Mouse (Mus musculus): ENCODE measurements around the gene Cnnm2. TPM values are rescaled to one million over a fixed set of nuclear protein-coding genes. Genes with fewer than 3 reads are reported as not detected.

Gene Cnnm2
- total RNA-seq, 2 experiments from 2014 or later: 2.4 to 6.9 TPM

DNA sequence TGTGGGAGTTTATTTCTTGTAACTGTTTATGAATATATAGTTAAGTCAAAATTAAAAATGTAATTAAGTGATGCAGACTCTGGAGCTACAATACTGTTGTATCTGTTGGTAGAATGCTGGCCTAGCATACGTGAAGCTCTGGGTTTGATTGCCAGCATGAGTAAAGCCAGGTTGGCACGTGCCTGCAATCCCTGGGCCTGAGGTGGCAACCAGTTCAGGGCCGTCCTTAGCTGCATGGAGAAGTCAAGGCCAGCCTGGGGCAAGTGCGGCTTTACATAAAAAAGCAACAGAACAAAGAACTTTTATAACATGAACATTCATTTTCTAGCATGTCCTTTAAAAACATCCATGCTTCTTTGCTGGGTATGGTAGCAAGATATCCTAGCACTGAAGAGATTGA, 79.6 kb downstream of the Cnnm2 start:
- ATAC-seq (ENCODE audit: poor library complexity, severe bottlenecking): no peak

DNA sequence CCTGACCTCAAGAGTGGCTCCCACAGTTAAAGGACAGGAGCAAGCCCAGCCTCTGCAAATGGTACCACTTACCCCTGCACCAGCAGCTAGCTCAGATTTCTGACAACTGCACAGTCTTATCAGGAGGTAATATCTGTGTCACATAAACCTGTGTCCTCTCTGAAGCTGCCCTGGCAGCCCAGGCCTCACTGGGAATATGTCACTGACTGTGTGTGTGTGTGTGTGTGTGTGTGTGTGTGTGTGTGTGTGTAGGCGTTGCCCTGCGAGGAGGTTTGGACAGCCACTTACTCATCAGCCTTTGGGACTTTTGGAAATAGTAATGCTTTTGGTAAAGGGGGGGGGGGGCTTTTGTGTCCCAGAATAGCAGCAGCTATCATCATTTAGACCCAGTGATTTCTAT, 81.6 kb downstream of the Cnnm2 start:
- ATAC-seq (ENCODE audit: poor library complexity, severe bottlenecking): no peak

DNA sequence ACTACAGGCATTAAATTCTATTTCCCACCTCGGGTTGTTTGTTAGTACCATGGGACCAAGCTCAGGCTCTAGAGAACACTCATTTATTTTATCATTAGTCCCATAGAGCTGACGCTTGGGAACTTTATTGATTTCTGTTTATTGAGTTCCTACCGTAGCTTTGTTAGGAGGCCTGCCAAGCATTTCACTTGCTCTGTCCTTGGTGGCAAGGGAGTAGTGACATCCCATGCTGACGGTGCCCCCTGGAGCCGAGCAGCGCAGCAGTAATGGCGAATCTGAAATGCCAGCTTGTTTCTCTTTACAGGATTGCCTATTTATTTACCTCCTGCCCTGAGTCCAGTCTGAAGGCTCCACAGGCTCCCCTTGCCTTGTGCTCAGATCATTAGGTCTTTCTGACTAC, 84.7 kb downstream of the Cnnm2 start:
- ATAC-seq (ENCODE audit: poor library complexity, severe bottlenecking): no peak

GRCm38 (mm10) chr19:46846459-46846858, 85.1 kb downstream of the Cnnm2 start:
- ATAC-seq (ENCODE audit: poor library complexity, severe bottlenecking): no peak

DNA sequence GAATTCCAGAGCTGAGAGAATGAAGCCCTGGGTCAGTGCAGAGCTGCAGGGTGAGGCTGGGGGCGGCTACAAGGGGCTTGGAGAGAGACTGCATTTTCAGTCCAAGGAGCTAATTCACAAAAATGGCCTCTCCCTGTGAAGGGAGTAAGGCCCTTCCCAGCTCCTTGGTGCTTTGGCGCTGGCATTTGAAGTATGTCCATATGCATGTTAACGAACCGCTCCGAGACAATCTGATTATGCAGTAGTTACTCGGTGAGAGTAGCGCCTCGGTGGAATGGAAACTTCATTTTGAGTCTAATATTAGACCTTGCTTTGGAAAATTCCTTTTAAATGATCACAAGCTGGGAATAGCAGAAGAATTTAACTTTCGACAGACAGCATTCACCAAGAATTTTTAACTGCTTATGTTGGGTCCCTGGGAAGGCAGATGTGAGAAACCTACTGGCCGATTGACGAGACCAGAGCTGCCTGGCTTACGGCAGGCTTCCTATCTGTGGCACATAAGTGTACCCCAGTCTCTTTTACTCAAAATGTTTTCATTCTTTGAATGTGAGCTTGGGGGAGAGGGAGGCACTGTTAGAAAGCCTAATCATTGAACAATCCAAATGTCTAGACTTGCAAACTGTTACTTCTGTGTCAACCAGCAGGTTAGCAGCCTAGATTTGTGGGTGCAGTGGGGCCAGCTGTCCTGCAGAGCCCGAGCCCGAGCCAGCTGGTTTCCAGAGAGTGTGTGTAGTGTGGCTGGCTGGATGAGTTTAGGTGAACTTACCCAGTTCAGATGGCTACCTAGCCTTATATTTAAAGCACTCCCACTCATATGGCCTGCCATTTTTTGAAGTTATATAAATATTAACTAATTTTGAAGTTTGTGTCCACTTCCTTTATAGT, 87.2 kb downstream of the Cnnm2 start:
- no peak for ATAC-seq (ENCODE audit: poor library complexity, severe bottlenecking)

- peak; percentile 21; the same call in 1 of the 2 replicates for ATAC-seq (ENCODE audit: poor library complexity, severe bottlenecking)
Measured at GRCm38 (mm10) chr19:46849443-46849997, 88.1 kb downstream of the Cnnm2 start.

DNA sequence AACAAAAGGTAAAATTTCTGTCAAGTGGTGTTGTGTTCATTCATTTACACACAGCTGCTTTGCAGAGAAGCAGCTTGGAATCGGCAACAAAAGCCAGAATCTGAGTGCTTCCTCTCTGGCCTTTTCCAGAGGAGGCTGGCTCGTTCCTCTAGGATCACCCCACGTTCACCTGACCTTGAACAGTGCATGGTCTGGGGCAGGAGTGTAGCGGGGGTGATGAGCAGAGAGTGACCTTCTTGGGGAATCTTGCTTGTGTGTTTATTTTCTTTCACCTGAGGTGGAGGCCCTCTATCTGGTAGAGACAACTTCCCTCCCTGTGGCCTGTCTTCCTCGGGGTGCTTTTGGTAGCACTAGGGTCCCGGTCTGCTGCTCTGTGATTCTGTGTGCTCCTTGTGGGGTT, 94.8 kb downstream of the Cnnm2 start:
- no peak for ATAC-seq (ENCODE audit: poor library complexity, severe bottlenecking)

DNA sequence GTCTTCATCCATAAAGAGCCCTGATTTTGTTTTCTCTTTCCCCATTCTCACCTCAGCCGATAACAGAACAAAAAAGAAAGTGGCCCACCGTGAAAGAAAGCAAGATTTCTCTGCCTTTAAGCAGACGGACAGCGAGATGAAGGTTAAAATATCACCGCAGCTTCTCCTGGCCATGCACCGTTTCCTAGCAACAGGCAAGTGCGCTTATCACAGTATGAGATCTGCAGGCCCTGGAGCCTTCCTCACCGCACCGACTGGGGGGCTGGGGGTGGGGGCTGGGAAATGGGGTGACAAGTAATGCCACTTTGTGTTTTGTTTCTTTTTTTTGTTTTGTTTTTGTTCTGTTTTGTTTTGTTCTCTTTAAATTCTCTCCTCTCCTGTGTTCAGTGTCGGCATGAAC, 95.4 kb downstream of the Cnnm2 start:
- ATAC-seq (ENCODE audit: poor library complexity, severe bottlenecking): no peak

GRCm38 (mm10) chr19:46857277-46857989, 96.0 kb downstream of the Cnnm2 start:
- peak; percentile 67 for ATAC-seq (ENCODE audit: poor library complexity, severe bottlenecking)

DNA sequence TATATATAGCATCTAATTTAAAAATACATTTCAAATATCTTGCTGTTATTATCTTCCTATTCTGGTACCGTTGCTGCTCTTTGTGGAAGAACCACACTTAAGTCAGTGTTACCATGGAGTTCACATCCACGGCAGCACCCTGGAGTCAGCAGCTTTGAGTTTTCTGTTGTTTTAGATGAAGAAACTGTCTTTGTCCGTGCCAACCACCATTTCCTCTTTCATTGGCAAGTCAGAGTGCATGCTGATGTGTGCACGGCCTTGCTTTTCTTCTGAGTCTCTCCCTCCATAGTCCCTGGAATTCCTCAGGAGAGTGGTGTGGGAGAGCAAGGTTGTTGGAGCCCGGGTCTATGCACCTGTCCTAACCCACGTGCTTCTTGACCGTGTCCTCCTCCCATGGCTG, 96.8 kb downstream of the Cnnm2 start:
- ATAC-seq (ENCODE audit: poor library complexity, severe bottlenecking): peak; percentile 57

GRCm38 (mm10) chr19:46862556-46862955, 101.2 kb downstream of the Cnnm2 start:
- no peak for ATAC-seq (ENCODE audit: poor library complexity, severe bottlenecking)

DNA sequence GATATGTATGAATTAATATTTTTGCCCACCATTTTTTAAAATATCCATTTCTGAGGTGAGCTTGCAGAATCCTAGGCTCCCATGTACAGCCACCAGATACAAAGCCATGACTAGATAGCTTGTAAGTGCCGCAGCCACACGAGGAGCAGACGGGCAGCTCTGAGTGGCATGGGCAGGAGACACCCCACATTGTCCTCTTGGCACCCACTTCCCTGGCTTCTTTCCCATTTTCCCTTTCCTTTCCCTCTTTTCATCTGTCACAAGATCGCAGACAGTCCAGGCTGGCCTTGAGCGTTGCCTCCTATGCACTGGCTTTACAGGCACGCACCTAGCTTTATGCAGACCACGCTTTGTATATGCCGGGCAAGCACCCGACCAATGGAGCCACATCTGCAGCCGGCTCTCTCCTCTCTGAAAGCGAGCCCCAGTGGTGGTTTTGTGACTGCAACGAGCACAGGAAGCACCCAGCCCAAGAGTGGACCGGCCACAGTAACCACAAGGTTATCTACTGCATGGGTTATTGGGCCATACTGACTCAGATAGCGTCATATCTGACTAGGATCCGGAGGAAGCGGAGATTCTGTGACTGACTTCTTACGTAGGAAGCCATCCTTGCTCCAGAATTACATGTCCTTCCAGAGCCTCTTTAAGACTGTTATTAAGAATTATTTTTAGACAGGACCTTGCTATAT, 102.0 kb downstream of the Cnnm2 start:
- ATAC-seq (ENCODE audit: poor library complexity, severe bottlenecking): peak; percentile 94

- peak; percentile 66 for ATAC-seq (ENCODE audit: poor library complexity, severe bottlenecking)
Measured at GRCm38 (mm10) chr19:46864079-46864478, 102.7 kb downstream of the Cnnm2 start.

- no peak for ATAC-seq (ENCODE audit: poor library complexity, severe bottlenecking)
Measured at GRCm38 (mm10) chr19:46864731-46865331, 103.4 kb downstream of the Cnnm2 start.

DNA sequence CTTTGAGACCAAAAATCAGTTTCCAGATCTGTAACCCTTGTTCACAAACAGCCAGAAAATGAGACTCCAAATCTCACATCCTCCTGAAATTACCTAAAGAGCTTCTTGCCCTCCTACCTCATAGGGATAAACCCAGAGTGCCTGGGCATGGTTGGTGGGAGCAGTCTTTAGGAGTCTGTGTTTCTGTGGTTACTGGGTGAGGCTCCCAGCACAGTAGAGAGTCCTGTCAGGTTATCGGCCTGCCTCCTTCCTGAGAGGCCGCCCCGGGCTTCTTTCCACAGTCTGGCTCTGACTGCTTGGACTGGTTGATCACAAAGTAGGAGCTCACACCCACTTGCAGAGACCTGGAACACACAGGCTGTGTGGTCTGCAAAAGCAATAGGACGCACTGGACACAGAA, 104.0 kb downstream of the Cnnm2 start:
- no peak for ATAC-seq (ENCODE audit: poor library complexity, severe bottlenecking)

- ATAC-seq (ENCODE audit: poor library complexity, severe bottlenecking): peak; percentile 38
Measured at GRCm38 (mm10) chr19:46869049-46869448, 107.7 kb downstream of the Cnnm2 start.

GRCm38 (mm10) chr19:46869526-46869925, 108.1 kb downstream of the Cnnm2 start:
- ATAC-seq (ENCODE audit: poor library complexity, severe bottlenecking): peak; percentile 93

DNA sequence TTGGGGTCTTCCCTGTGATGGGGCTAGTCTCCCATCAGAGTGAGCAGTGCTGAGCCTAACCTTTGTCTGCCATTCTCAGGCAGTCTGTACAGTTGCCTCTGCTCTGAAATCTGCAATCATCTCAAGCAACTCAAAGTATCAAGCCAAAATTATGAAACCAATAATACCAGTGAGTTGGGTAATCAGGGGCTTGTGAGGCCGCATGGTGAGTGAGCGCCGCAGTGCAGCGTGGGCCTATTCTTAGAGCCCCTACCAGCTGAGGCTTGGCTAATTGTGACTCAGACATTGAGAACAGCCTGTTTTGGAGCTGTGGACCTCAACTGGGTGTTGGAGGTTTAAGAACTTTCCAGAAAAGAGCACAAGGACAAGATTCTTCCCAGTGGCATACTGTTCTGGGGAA, 109.7 kb downstream of the Cnnm2 start:
- no peak for ATAC-seq (ENCODE audit: poor library complexity, severe bottlenecking)

DNA sequence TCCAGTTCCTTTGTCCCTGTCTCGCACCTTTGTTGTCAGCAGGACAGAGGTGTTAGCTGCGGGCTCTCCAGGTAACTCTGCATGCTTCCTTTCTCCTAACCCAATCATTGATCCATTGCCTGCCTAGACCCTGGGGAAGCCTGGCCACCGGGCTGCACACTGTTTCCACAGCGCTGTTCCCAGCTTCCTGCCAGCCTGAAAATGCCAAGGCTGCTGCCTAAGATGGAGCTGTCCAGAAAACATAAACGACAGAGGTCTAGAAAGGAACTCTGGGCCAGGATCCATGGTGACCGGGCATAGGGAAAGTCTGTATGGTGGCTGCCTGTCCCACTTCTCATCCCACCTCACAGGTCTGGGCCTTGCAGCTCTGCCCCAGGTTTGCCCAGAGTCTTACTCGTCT, 110.3 kb downstream of the Cnnm2 start:
- ATAC-seq (ENCODE audit: poor library complexity, severe bottlenecking): no peak

- no peak for ATAC-seq (ENCODE audit: poor library complexity, severe bottlenecking)
Measured at GRCm38 (mm10) chr19:46873924-46874323, 112.5 kb downstream of the Cnnm2 start.

GRCm38 (mm10) chr19:46875790-46876189, 114.4 kb downstream of the Cnnm2 start:
- peak; percentile 94 for ATAC-seq (ENCODE audit: poor library complexity, severe bottlenecking)
